Mouse (Mus musculus) lung, postnatal 0 days (tissue): ENCODE data around the gene Dock9.

Source experiments
- CTCF ChIP-seq: IDR thresholded peaks from 2 replicates; pipeline ENCODE4 v1.5.1; 2016; ENCODE audit warnings: antibody characterized with exemption, mild to moderate bottlenecking
- EP300 ChIP-seq: IDR thresholded peaks from 2 replicates; pipeline ENCODE4 v1.6.1; 2016; ENCODE audit warnings: antibody characterized with exemption, mild to moderate bottlenecking, control low read depth

- no peak for TF ChIP-seq CTCF
- no peak for TF ChIP-seq EP300
Observed at GRCm38 (mm10) chr14:121760403-121760802, 37.2 kb downstream of the Dock9 start.
